Mouse (Mus musculus) hindbrain, embryonic 10.5 days (tissue): ENCODE data around the gene H3f3b. TPM values are rescaled to one million over a fixed set of nuclear protein-coding genes. Genes with fewer than 3 reads are reported as not detected.
A peak's percentile ranks its signal among the peaks of the same experiment; 100 is the strongest.

ENCODE experiments used
- DNase-seq: peaks from one replicate; pipeline ENCODE4 v3.0.0-alpha.2; 2017; ENCODE audit warnings: low spot score
- H3K27ac ChIP-seq: fragments of 300-500 bp; sonication (generic); 2 replicates; pipeline ENCODE4 v1.5.1; 2016; ENCODE audit warnings: mild to moderate bottlenecking, moderate library complexity
- H3K27me3 ChIP-seq: fragments of 300-500 bp; sonication (generic); 2 replicates; pipeline ENCODE4 v1.6.1; 2016; ENCODE audit warnings: mild to moderate bottlenecking; ENCODE audit not compliant: poor library complexity, insufficient read depth, severe bottlenecking
- H3K36me3 ChIP-seq: fragments of 300-500 bp; sonication (generic); 2 replicates; pipeline ENCODE4 v1.6.1; 2016; ENCODE audit warnings: mild to moderate bottlenecking, moderate library complexity
- H3K4me1 ChIP-seq: fragments of 300-500 bp; sonication (generic); replicated peaks from 2 replicates; pipeline ENCODE4 v1.6.1; 2016; ENCODE audit warnings: mild to moderate bottlenecking
- H3K4me3 ChIP-seq: fragments of 300-500 bp; sonication (generic); 2 replicates; pipeline ENCODE4 v1.5.1; 2016; ENCODE audit warnings: mild to moderate bottlenecking, moderate library complexity
- H3K9me3 ChIP-seq: fragments of 300-500 bp; sonication (generic); 2 replicates; pipeline ENCODE4 v1.6.1; 2016; ENCODE audit warnings: mild to moderate bottlenecking, moderate library complexity
- WGBS: fragments of 180-500 bp; shearing (Covaris S2); methylation state at CpG from one replicate; pipeline ENCODE4 v1.1.7; 2016; 5-methylcytosine and 5-hydroxymethylcytosine counted together
- polyA plus RNA-seq: library from polyadenylated mRNA; unstranded; fragments of >200 nt; fragmentation: Nextera tagmentation; extraction: Ambion mirVana; gene quantifications from 2 replicates; pipeline ENCODE4 v1.2.1, GENCODE M21; 2016

The H3f3b gene
- polyA plus RNA-seq = 1,623 and 1,834 TPM in 2 replicates

DNA sequence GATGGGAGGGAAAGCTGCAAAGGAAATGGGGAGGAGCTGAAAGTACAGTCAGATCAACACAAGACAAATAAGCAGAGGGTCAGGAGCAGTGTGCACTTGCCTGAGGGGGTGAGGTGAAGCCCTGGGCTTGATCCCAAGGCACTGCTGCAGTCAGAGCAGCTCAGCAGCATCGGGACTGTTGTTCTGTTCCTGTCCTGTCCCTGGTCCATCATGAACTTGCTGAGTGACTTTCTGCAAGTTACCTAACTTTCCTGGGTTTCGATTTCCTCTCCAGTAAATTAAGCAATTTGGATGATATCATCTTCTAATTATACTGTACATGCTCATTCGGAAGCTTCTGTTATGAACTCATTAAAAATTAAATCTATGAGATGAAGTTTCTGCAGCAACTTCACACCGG is at the start of gene H3f3b:
TSS of gene H3f3b (minus strand) at position 207 of the 400 bp plus-strand sequence.
- Histone ChIP-seq H3K4me1 (peaks cover 26% of the 10 kb centered on the region), H3K27me3 (no peaks in the 10 kb centered on the region), H3K4me3 (no peak within 1 kb of the TSS), H3K27ac (no peak within 1 kb of the TSS), H3K9me3 (no peaks in the 10 kb centered on the region), H3K36me3 (peaks cover 14% of the 10 kb centered on the region)
- WGBS = 85% methylated on average over 4 of the region's 4 CpGs
- DNase-seq = no peak

DNA sequence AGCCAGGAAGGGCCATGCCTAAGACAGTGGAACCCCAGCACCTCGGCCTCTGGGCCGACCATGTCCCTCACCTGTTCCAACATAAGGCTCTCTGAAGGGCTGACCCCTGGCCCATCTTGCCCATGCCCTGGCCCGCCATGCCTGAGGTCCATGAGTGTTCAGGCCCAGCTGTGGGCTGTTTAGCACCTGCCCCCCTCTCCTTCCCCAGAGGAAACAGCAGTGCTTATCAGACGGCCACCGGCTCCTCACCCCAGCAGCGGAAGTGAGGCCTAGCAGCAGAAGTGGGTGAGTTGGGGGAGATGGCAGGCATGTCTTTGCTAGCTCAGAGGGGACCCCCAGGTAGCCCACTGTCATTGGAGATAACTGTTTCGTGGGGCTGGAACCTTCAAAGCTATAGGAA is 49.1 kb upstream of the H3f3b start:
- no peaks in the 10 kb centered on the region; the same call in 1 of the 2 replicates for H3K27me3 ChIP-seq
- H3K9me3 ChIP-seq = no peaks in the 10 kb centered on the region
- no peak for DNase-seq
- H3K4me3 ChIP-seq = peak overlapping the region; percentile 49
- 83% methylated on average over 7 of the region's 7 CpGs for WGBS
- peaks cover 33% of the 10 kb centered on the region for H3K36me3 ChIP-seq
- peak overlapping the region; percentile 88 for H3K27ac ChIP-seq
- peaks cover 82% of the 10 kb centered on the region for H3K4me1 ChIP-seq

GRCm38 (mm10) chr11:116076266-116076540 is 48.4 kb upstream of the H3f3b start:
- H3K27me3 ChIP-seq = no peaks in the 10 kb centered on the region; the same call in 1 of the 2 replicates
- H3K36me3 ChIP-seq = peaks cover 27% of the 10 kb centered on the region
- no peak for DNase-seq
- H3K27ac ChIP-seq = peak overlapping the region; percentile 88
- peak overlapping the region; percentile 49; the same call in 1 of the 2 replicates for H3K4me3 ChIP-seq
- 57% methylated on average over 7 of the region's 7 CpGs for WGBS
- H3K4me1 ChIP-seq = peaks cover 75% of the 10 kb centered on the region
- no peaks in the 10 kb centered on the region for H3K9me3 ChIP-seq

DNA sequence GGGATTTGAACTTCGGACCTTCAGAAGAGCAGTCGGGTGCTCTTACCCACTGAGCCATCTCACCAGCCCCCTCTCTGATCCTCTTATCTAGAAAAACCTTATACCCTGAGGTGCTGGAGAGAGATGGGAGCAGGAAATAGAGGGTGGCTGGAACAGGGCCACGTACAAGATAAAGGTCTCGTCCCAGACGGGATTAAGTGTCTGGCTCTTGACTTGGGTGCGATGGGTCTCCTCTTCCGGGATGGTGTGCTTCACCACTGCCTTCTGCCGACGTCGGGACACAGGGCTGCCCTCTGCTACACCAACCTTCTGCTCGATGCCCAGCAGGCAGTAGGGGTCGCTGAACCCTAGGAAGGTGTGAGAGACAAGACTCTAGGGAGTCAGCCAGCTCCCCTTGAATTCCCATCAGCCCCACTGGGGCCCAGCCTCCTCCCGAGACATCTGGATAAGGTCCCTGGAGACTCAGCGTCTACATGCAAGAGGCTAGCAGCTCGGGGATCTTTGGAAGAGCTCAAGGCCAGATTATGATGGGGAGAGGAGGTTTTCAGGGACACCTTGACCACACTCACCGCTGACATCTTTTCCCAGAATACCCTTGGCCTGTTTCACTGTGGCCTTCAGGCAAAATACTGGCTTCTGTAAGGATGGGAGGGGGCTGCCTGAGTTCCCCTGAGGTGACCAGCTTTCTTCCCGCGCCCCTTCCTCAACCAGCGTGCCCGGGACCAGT is 47.9 kb upstream of the H3f3b start:
- H3K27me3 ChIP-seq = no peaks in the 10 kb centered on the region; the same call in 1 of the 2 replicates
- H3K9me3 ChIP-seq = no peaks in the 10 kb centered on the region
- H3K27ac ChIP-seq = peak overlapping the region; percentile 88
- no peak for DNase-seq
- peaks cover 22% of the 10 kb centered on the region for H3K36me3 ChIP-seq
- peak overlapping the region; percentile 49; the same call in 1 of the 2 replicates for H3K4me3 ChIP-seq
- WGBS = 56% methylated on average over 20 of the region's 20 CpGs
- H3K4me1 ChIP-seq = peaks cover 70% of the 10 kb centered on the region

DNA sequence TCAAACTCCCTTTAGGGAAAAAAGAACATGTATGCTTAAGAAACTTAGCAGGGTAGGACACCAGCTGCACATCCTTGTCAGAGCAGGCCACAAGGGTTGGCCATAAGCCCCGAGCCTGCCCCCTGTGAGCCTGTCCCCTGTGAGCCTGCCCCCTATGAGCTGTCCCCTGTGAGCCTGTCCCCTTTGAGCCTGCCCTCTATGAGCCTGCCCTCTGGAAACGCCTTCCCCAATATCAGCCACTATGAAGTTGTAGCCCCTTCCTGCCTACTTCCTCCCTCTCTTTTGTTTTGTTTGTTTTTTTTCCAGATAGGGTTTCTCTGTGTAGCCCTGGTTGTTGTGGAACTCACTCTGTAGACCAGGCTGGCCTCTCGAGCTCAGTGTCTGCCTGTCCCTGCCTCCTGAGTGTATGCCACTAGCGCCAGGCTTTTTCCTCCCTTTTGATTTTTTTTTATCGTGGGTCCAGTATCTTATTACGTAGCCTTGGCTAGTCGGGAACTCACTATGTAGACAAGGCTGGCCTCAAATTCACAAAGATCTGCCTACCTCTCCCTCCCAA is 46.8 kb upstream of the H3f3b start:
- Histone ChIP-seq H3K27me3 (no peaks in the 10 kb centered on the region; the same call in 1 of the 2 replicates), H3K4me3 (no peak overlapping the region), H3K36me3 (peaks cover 10% of the 10 kb centered on the region), H3K27ac (no peak overlapping the region), H3K4me1 (peaks cover 58% of the 10 kb centered on the region), H3K9me3 (no peaks in the 10 kb centered on the region)
- 64% methylated on average over 7 of the region's 7 CpGs for WGBS
- no peak for DNase-seq

DNA sequence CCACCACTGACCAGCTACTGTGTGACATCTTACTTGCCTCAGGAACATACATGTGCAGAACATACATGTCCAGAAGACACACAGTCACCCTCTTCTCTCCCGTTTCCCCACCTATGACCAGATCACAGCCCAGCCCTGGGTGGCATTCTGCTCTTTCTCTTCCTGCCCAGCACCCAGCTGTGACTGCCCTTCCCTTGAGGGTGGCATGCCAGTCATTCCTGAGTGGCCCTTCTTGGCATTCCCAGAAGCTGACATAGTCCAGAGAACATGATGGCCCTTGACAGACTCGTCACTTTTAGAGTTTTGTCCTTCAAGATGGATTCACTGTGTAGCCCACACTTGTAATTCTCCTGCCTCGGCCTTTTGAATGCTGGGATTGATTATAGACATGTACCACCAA is 44.8 kb upstream of the H3f3b start:
- DNase-seq = no peak
- Histone ChIP-seq H3K9me3 (no peaks in the 10 kb centered on the region), H3K36me3 (no peaks in the 10 kb centered on the region), H3K4me3 (no peak overlapping the region), H3K4me1 (peaks cover 39% of the 10 kb centered on the region), H3K27me3 (no peaks in the 10 kb centered on the region; the same call in 1 of the 2 replicates), H3K27ac (no peak overlapping the region)
- 88% methylated on average over 3 of the region's 3 CpGs for WGBS

- H3K9me3 ChIP-seq = no peaks in the 10 kb centered on the region
- no peak overlapping the region for H3K27ac ChIP-seq
- DNase-seq = no peak
- WGBS = 69% methylated on average over 5 of the region's 5 CpGs
- no peaks in the 10 kb centered on the region for H3K36me3 ChIP-seq
- peaks cover 28% of the 10 kb centered on the region for H3K4me1 ChIP-seq
- no peaks in the 10 kb centered on the region; the same call in 1 of the 2 replicates for H3K27me3 ChIP-seq
- H3K4me3 ChIP-seq = no peak overlapping the region
Observed at GRCm38 (mm10) chr11:116071510-116071909, 43.7 kb upstream of the H3f3b start.

DNA sequence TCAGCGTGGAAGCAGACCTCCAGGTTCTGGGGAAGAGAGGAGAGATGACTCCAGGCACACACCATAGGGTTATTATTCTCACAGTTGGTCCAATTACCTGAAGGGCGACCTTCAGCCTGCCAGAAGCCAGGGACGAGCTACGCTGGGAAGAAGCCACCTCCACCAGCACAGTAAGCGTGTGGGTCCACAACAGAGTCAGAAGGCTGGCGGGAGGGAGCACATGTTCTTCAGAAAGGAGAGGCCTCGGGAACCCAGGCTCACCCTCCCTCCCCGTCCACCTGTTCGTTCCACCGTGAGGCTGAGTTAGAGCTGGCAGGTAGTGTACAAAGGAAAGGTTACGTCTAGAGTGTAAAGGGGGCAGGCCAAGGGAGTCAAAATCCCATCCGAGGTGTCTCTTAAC is 37.6 kb upstream of the H3f3b start:
- WGBS = 87% methylated on average over 12 of the region's 12 CpGs
- no peak overlapping the region for H3K27ac ChIP-seq
- DNase-seq = no peak

GRCm38 (mm10) chr11:116064187-116064867 is 36.6 kb upstream of the H3f3b start:
- Histone ChIP-seq H3K27ac (no peak overlapping the region), H3K4me1 (peaks cover 15% of the 10 kb centered on the region), H3K36me3 (peaks cover 42% of the 10 kb centered on the region), H3K9me3 (no peaks in the 10 kb centered on the region), H3K27me3 (no peaks in the 10 kb centered on the region), H3K4me3 (no peak overlapping the region)
- WGBS = 63% methylated on average over 23 of the region's 23 CpGs
- no peak for DNase-seq

More for the DNA sequence above, 37.6 kb upstream of the H3f3b start:
- no peak overlapping the region for H3K4me3 ChIP-seq
- H3K9me3 ChIP-seq = no peaks in the 10 kb centered on the region
- H3K27me3 ChIP-seq = no peaks in the 10 kb centered on the region
- peaks cover 15% of the 10 kb centered on the region for H3K4me1 ChIP-seq
- peaks cover 32% of the 10 kb centered on the region for H3K36me3 ChIP-seq

- no peak for DNase-seq
- 71% methylated on average over 13 of the region's 13 CpGs for WGBS
- H3K4me1 ChIP-seq = peaks cover 15% of the 10 kb centered on the region
- H3K4me3 ChIP-seq = no peak overlapping the region
- peaks cover 49% of the 10 kb centered on the region for H3K36me3 ChIP-seq
- H3K27me3 ChIP-seq = no peaks in the 10 kb centered on the region
- no peaks in the 10 kb centered on the region for H3K9me3 ChIP-seq
- H3K27ac ChIP-seq = 0 out of 2 replicates have a peak overlapping the region, but pooled peaks have one; percentile 10
Observed at GRCm38 (mm10) chr11:116063562-116063961, 35.8 kb upstream of the H3f3b start.

DNA sequence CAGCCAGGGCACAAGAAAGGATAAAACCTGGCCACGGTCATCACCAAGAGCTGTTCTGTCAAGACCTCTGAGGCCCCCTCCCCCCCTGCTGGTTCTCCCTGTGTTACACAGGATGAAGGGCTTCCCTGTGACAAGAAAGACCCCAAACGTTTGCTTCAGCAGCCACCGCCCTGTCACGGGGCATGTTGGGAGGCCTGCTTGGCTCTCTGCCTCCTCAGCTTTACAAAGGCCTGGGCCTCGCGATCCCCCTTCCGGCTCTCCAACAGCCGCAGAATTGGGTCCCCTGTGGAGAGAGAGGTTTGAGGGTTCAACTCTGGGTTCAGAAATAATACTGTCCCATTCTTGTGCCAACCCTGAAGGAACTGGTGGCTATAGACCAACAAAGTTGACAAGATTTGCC is 34.8 kb upstream of the H3f3b start:
- Histone ChIP-seq H3K4me1 (peaks cover 15% of the 10 kb centered on the region), H3K27ac (0 out of 2 replicates have a peak overlapping the region, but pooled peaks have one; percentile 24), H3K9me3 (no peaks in the 10 kb centered on the region), H3K4me3 (no peak overlapping the region), H3K36me3 (peaks cover 60% of the 10 kb centered on the region), H3K27me3 (no peaks in the 10 kb centered on the region)
- no peak for DNase-seq
- WGBS = 63% methylated on average over 8 of the region's 8 CpGs

GRCm38 (mm10) chr11:116061641-116062415 is 34.1 kb upstream of the H3f3b start:
- Histone ChIP-seq H3K4me1 (peaks cover 15% of the 10 kb centered on the region), H3K27me3 (no peaks in the 10 kb centered on the region), H3K27ac (0 out of 2 replicates have a peak overlapping the region, but pooled peaks have one; percentile 47), H3K4me3 (no peak overlapping the region), H3K9me3 (no peaks in the 10 kb centered on the region), H3K36me3 (peaks cover 67% of the 10 kb centered on the region)
- WGBS = 86% methylated on average over 13 of the region's 13 CpGs
- no peak for DNase-seq
